Mouse (Mus musculus): ENCODE measurements around the gene Foxn4. TPM values are rescaled to one million over a fixed set of nuclear protein-coding genes. Genes with fewer than 3 reads are reported as not detected.

Foxn4 gene
- polyA plus RNA-seq, 1 experiment: not detected

GRCm38 (mm10) chr5:114259495-114259894 is 14.1 kb downstream of the Foxn4 start:
- no peaks in the 10 kb centered on the region for H3K4me1 ChIP-seq (ENCODE audit: control insufficient read depth, insufficient read depth, low read length)
- no peak for TF ChIP-seq CTCF (IDR thresholded peaks at IDR 0.05; ENCODE audit: borderline replicate concordance, insufficient read depth, low read length)
- no peak for TF ChIP-seq POLR2A (IDR thresholded peaks at IDR 0.05; ENCODE audit: low read depth, low read length)
- H3K4me3 ChIP-seq (ENCODE audit: insufficient read depth, low read length): no peak overlapping the region

DNA sequence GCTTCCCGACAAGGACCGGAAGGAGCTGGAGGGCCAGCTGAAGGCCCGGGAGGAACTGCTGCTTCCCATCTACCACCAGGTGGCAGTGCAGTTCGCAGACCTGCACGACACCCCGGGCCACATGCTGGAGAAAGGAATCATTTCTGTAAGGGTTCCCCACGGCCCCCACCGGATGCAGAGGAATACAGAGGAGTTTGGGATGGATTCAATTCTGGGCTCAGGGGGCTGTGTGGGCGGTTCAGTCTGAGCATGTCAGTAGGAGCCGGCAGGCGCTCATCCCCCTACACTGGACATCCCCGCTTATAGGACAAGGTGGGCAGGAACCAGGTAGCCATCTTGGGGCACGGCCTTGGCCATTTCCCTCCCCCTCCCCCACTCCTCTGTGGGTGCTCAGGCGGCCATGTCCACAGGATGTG is 25.4 kb downstream of the Foxn4 start:
- no peaks in the 10 kb centered on the region for H3K4me1 ChIP-seq (ENCODE audit: control insufficient read depth, insufficient read depth, low read length)
- H3K27ac ChIP-seq (ENCODE audit: insufficient read depth, low read length): no peak overlapping the region
- no peak overlapping the region for H3K4me3 ChIP-seq (ENCODE audit: insufficient read depth, low read length)
- TF ChIP-seq CTCF (IDR thresholded peaks at IDR 0.05; ENCODE audit: borderline replicate concordance, insufficient read depth, low read length) (peak; percentile 94), POLR2A (IDR thresholded peaks at IDR 0.05; ENCODE audit: low read depth, low read length) (no peak)

More at GRCm38 (mm10) chr5:114259495-114259894, 14.1 kb downstream of the Foxn4 start:
- no peak overlapping the region for H3K27ac ChIP-seq (ENCODE audit: insufficient read depth, low read length)

GRCm38 (mm10) chr5:114246465-114246864 is 27.1 kb downstream of the Foxn4 start:
- Histone ChIP-seq H3K4me3 (ENCODE audit: insufficient read depth, low read length) (no peak overlapping the region), H3K27ac (ENCODE audit: insufficient read depth, low read length) (no peak overlapping the region), H3K4me1 (ENCODE audit: control insufficient read depth, insufficient read depth, low read length) (no peaks in the 10 kb centered on the region)
- TF ChIP-seq POLR2A (IDR thresholded peaks at IDR 0.05; ENCODE audit: low read depth, low read length): no peak

DNA sequence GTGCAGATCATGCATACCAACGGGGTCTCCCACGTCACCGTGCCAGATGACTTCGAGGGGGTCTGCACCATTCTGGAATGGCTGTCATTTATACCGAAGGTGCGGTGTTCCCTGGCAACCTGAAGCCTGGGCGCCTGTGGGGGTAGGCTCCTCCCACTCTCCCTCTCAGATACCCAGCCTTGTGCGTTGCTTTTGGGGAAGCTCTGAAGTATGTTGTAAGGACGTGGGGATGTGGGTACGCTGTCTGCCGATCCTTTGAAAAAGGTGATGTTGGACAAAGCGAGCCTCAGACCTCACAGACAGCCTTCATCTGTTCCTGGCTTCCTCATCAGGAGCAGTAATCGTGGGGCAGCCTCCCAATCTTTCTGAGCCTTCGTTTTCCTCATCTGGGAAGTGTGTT is 33.9 kb downstream of the Foxn4 start:
- no peak for TF ChIP-seq POLR2A (IDR thresholded peaks at IDR 0.05; ENCODE audit: low read depth, low read length)
- TF ChIP-seq CTCF (IDR thresholded peaks at IDR 0.05; ENCODE audit: borderline replicate concordance, insufficient read depth, low read length): no peak
- Histone ChIP-seq H3K4me3 (ENCODE audit: insufficient read depth, low read length) (no peak overlapping the region), H3K4me1 (ENCODE audit: control insufficient read depth, insufficient read depth, low read length) (no peaks in the 10 kb centered on the region), H3K27ac (ENCODE audit: insufficient read depth, low read length) (no peak overlapping the region)

GRCm38 (mm10) chr5:114238924-114239323 is 34.7 kb downstream of the Foxn4 start:
- Histone ChIP-seq H3K27ac (ENCODE audit: insufficient read depth, low read length) (no peak overlapping the region), H3K4me3 (ENCODE audit: insufficient read depth, low read length) (no peak overlapping the region), H3K4me1 (ENCODE audit: control insufficient read depth, insufficient read depth, low read length) (no peaks in the 10 kb centered on the region)
- TF ChIP-seq CTCF (IDR thresholded peaks at IDR 0.05; ENCODE audit: borderline replicate concordance, insufficient read depth, low read length) (no peak), POLR2A (IDR thresholded peaks at IDR 0.05; ENCODE audit: low read depth, low read length) (no peak)

- H3K4me1 ChIP-seq (ENCODE audit: control insufficient read depth, insufficient read depth, low read length): no peaks in the 10 kb centered on the region
- no peak overlapping the region for H3K27ac ChIP-seq (ENCODE audit: insufficient read depth, low read length)
- H3K4me3 ChIP-seq (ENCODE audit: insufficient read depth, low read length): no peak overlapping the region
- TF ChIP-seq POLR2A (IDR thresholded peaks at IDR 0.05; ENCODE audit: low read depth, low read length) (no peak), CTCF (IDR thresholded peaks at IDR 0.05; ENCODE audit: borderline replicate concordance, insufficient read depth, low read length) (no peak)
Observed at GRCm38 (mm10) chr5:114228901-114229300, 44.7 kb downstream of the Foxn4 start.

DNA sequence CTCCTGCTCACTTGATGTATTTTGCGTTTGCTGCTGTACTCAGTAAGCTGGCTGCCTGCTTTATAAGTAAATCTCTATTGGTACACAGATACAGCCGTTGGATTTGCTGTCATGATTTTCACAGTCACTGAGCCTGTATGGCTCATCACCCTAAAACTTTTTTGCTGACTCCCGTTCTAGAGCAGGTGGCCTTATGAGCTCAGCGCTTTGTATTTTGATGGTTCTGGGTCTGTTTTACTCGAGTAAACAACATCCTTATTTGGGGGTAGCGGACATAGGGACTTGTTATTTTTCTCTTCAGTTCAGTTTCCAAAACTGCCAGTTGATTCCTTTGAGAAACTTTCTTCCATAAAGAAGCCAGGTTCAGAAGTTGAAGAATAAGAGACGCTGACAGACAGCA is 47.6 kb downstream of the Foxn4 start:
- Histone ChIP-seq H3K4me1 (ENCODE audit: control insufficient read depth, insufficient read depth, low read length) (no peaks in the 10 kb centered on the region), H3K4me3 (ENCODE audit: insufficient read depth, low read length) (no peak overlapping the region), H3K27ac (ENCODE audit: insufficient read depth, low read length) (no peak overlapping the region)
- no peak for TF ChIP-seq POLR2A (IDR thresholded peaks at IDR 0.05; ENCODE audit: low read depth, low read length)
- TF ChIP-seq CTCF (IDR thresholded peaks at IDR 0.05; ENCODE audit: borderline replicate concordance, insufficient read depth, low read length): no peak

DNA sequence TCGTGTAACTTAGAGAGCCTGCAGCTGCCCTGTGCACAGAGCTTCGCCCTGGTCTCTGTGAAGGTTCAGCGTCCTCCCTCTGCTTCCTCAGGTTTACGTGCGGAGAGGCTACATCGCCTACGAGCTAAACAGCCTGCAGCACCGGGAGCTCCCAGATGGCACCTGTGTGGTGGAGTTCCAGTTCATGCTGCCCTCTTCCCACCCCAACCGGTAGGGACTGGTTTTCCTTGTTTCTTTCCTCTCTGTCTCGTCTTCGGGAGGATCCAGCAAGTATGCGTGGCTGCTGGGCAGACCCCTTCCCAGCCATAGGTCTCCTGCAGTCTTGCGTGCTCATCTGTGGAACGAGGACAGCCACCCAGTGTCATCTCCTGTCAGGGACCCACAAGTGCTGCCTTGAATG is 54.8 kb downstream of the Foxn4 start:
- TF ChIP-seq POLR2A (IDR thresholded peaks at IDR 0.05; ENCODE audit: low read depth, low read length) (no peak), CTCF (IDR thresholded peaks at IDR 0.05; ENCODE audit: borderline replicate concordance, insufficient read depth, low read length) (no peak)
- Histone ChIP-seq H3K4me1 (ENCODE audit: control insufficient read depth, insufficient read depth, low read length) (no peaks in the 10 kb centered on the region), H3K4me3 (ENCODE audit: insufficient read depth, low read length) (no peak overlapping the region), H3K27ac (ENCODE audit: insufficient read depth, low read length) (no peak overlapping the region)

DNA sequence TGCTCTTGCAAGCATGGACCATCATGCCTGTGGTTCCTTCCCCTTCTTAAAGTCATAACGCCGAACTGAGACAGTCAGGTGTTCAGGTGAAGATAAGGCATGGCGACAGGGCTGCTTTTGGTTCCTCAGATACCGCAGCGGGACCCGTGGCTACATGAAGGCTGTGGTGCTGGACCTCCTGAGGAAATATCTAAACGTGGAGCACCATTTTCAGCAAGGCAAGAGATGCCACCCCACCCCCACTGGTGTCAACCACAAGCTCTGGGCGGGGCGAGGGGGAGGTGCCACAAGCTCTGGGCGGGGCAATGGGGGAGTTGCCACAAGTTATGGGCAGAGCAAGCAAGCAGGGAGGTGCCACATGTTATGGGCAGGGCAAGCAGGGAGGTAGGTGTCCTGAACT is 60.4 kb downstream of the Foxn4 start:
- Histone ChIP-seq H3K27ac (ENCODE audit: insufficient read depth, low read length) (no peak overlapping the region), H3K4me3 (ENCODE audit: insufficient read depth, low read length) (no peak overlapping the region), H3K4me1 (ENCODE audit: control insufficient read depth, insufficient read depth, low read length) (no peaks in the 10 kb centered on the region)
- TF ChIP-seq POLR2A (IDR thresholded peaks at IDR 0.05; ENCODE audit: low read depth, low read length): no peak
- TF ChIP-seq CTCF (IDR thresholded peaks at IDR 0.05; ENCODE audit: borderline replicate concordance, insufficient read depth, low read length): no peak

GRCm38 (mm10) chr5:114206158-114206557 is 67.4 kb downstream of the Foxn4 start:
- Histone ChIP-seq H3K4me3 (ENCODE audit: insufficient read depth, low read length) (no peak overlapping the region), H3K27ac (ENCODE audit: insufficient read depth, low read length) (no peak overlapping the region), H3K4me1 (ENCODE audit: control insufficient read depth, insufficient read depth, low read length) (no peaks in the 10 kb centered on the region)
- TF ChIP-seq POLR2A (IDR thresholded peaks at IDR 0.05; ENCODE audit: low read depth, low read length) (no peak), CTCF (IDR thresholded peaks at IDR 0.05; ENCODE audit: borderline replicate concordance, insufficient read depth, low read length) (no peak)

Other genes starting within 250 kb of the Foxn4 start
- 12.2 and 12.4 TPM in 2 replicates for gene Usp30, start 208.3 kb downstream of the Foxn4 start, polyA plus RNA-seq (2011; ENCODE audit: insufficient read length, low read depth, missing spikeins)
- 0.35 and 0.89 TPM in 2 replicates for gene Svop, start 182.2 kb downstream of the Foxn4 start, polyA plus RNA-seq (2011; ENCODE audit: insufficient read length, low read depth, missing spikeins)
- 4.4 and 5.6 TPM in 2 replicates for gene Alkbh2, start 145.6 kb downstream of the Foxn4 start, polyA plus RNA-seq (2011; ENCODE audit: insufficient read length, low read depth, missing spikeins)
- gene Ung, start 143.4 kb downstream of the Foxn4 start, polyA plus RNA-seq (2011; ENCODE audit: insufficient read length, low read depth, missing spikeins): 5.9 and 8.9 TPM in 2 replicates
- gene Acacb, start 127.3 kb downstream of the Foxn4 start, polyA plus RNA-seq (2011; ENCODE audit: insufficient read length, low read depth, missing spikeins): 1.4 and 1.6 TPM in 2 replicates
- gene Myo1h, start 15.4 kb upstream of the Foxn4 start, polyA plus RNA-seq (2011; ENCODE audit: insufficient read length, low read depth, missing spikeins): 1.6 and 2.5 TPM in 2 replicates
- gene Kctd10, start 106.7 kb upstream of the Foxn4 start, polyA plus RNA-seq (2011; ENCODE audit: insufficient read length, low read depth, missing spikeins): 165 and 206 TPM in 2 replicates
- gene Ube3b, start 106.8 kb upstream of the Foxn4 start, polyA plus RNA-seq (2011; ENCODE audit: insufficient read length, low read depth, missing spikeins): 45.5 and 45.7 TPM in 2 replicates
- 18.7 and 24.1 TPM in 2 replicates for gene Mmab, start 170.3 kb upstream of the Foxn4 start, polyA plus RNA-seq (2011; ENCODE audit: insufficient read length, low read depth, missing spikeins)
- 24.4 and 26.3 TPM in 2 replicates for gene Mvk, start 170.5 kb upstream of the Foxn4 start, polyA plus RNA-seq (2011; ENCODE audit: insufficient read length, low read depth, missing spikeins)